Mouse (Mus musculus) testis, adult 2 months (tissue): ENCODE results near the gene Sdr9c7.

Source experiments
- CTCF ChIP-seq: fragments of 200-500 bp; IDR thresholded peaks from 2 replicates; pipeline ENCODE4 v1.5.1; 2012; ENCODE audit warnings: low read depth, mild to moderate bottlenecking, inconsistent platforms, low read length, moderate library complexity; ENCODE audit not compliant: control insufficient read depth, insufficient read depth, insufficient replicate concordance
- POLR2A ChIP-seq: fragments of 200-500 bp; IDR thresholded peaks from 2 replicates; pipeline ENCODE4 v1.6.1; 2012; ENCODE audit warnings: low read depth, mild to moderate bottlenecking, inconsistent platforms, low read length, moderate library complexity; ENCODE audit not compliant: control insufficient read depth

- no peak for TF ChIP-seq CTCF
- no peak for TF ChIP-seq POLR2A
Measured at GRCm38 (mm10) chr10:127955034-127955433, 56.7 kb downstream of the Sdr9c7 start.
